Mouse (Mus musculus): Measurements from ENCODE around the gene Klk8.
A peak's percentile ranks its signal among the peaks of the same experiment; 100 is the strongest.

The Klk8 gene

DNA sequence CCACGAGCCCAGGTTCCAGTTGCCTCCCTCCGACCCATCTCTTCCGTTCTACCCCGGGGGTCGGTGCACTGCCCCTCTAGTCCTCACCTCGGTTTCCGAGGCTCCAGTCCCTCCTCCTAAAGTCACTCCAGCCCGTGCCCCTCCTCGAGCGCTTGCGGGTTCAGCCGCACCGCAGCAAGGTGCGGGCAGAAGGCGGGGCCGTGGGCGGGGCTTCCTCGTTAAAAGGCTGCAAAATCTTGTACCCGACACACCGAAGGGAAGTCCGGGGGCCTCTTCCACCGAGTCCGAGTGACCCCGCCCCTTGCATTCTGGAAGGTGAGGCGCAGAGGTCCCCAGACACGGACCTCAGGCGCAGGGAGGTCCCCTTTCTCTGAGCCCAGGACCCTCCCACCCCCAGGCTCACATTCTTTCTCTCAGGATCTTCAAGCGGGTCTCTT lies at the start of gene Klk8:
Gene Klk8, plus strand, starts transcription at position 245 of the 437 bp plus-strand sequence.
- no peak for DNase-seq

- no peak for DNase-seq
These were observed 49.6 kb upstream of the Klk8 start for GRCm38 (mm10) chr7:43747788-43748187.

- no peak for DNase-seq
These were observed 44.6 kb upstream of the Klk8 start for GRCm38 (mm10) chr7:43752806-43753205.

DNA sequence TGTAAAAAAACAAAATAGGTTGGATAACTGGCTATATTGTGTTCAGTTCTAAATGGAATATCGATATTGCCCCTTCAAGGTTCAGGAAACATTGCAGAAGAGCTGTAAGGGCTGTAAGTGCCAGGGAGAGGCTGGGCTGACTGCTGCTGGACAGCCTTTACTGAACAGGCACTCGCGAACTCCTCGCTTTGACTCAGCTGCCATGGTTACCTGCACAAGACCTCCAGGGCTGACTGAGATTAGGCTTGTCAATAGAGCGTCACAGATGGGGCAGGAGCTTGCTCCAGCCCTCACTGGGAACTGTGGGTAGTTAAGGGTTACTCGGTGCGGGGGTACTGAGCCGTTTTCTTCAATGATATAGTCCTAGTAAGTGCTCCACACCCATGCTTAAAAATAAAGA lies 30.9 kb upstream of the Klk8 start:
- DNase-seq, result no peak

- no peak for DNase-seq
These were observed 28.8 kb upstream of the Klk8 start, which contains the start of gene Klk12 for GRCm38 (mm10) chr7:43768597-43768996. TSS of gene Klk12 (plus strand) at chr7:43768897.

- DNase-seq, result no peak
These were observed 27.7 kb upstream of the Klk8 start for GRCm38 (mm10) chr7:43769636-43770035.

- no peak for DNase-seq
These were observed 26.7 kb upstream of the Klk8 start for GRCm38 (mm10) chr7:43770701-43771100.

GRCm38 (mm10) chr7:43771916-43772315 lies 25.5 kb upstream of the Klk8 start:
- no peak for DNase-seq

GRCm38 (mm10) chr7:43772901-43773300 lies 24.5 kb upstream of the Klk8 start:
- DNase-seq, result no peak

DNA sequence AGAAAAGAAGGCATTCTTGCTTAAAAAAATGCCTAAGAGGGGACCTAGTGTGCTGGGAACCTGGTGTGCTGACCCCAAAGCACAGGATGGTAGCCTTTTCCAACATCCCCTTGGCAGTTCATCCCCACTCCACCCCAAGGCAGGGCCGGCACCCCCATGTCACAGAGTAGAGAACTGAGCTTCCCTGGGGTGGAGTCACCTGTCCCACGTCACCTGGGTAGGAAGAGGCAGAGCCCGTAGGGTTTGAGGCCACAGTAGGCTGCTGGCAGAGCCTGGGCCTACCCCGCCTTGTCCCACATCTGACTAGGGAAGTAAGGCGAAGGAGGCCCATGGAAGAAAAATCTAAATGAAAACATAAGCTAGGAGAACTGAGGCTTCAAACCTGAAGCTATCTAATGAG lies 23.0 kb upstream of the Klk8 start, which contains the start of gene Klk11:
Gene Klk11, plus strand, starts transcription at position 241 of the 400 bp plus-strand sequence.
- DNase-seq, result no peak

- no peak for DNase-seq
These were observed 22.6 kb upstream of the Klk8 start for GRCm38 (mm10) chr7:43774802-43775201.

GRCm38 (mm10) chr7:43775311-43776057 lies 21.9 kb upstream of the Klk8 start:
- DNase-seq, result no peak

DNA sequence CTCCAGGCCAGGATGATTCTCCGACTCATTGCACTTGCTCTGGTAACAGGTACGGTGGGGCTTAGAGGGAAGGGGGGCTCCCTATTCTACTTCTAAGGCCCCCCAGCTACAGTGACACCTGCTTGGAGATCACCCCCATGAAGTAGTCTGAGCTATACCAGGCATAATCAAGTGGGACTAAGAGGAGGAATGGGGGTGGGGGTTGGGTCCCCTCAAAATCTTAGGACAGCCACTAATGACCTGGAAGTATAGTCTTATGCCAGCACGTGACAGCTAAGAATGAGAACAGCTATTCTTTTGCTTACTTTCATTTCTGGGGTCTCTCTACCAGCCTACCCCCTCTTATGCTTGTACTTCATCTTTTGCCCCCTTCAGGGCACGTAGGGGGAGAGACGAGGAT lies 20.9 kb upstream of the Klk8 start:
- DNase-seq, result no peak

DNA sequence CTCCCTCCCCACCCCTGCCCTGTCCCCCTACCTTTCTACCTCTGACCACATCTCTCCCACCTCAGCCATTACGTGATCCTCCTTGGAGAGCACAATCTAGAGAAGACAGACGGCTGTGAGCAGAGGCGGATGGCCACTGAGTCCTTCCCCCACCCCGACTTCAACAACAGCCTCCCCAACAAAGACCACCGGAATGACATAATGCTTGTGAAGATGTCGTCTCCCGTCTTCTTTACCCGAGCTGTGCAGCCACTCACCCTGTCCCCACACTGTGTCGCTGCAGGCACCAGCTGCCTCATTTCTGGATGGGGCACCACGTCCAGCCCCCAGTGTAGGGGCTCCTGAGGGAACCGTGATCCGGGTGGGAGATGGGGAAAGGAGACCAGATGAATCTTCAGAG lies 20.0 kb upstream of the Klk8 start:
- no peak for DNase-seq

GRCm38 (mm10) chr7:43778176-43778970 lies 19.0 kb upstream of the Klk8 start:
- DNase-seq, result no peak

DNA sequence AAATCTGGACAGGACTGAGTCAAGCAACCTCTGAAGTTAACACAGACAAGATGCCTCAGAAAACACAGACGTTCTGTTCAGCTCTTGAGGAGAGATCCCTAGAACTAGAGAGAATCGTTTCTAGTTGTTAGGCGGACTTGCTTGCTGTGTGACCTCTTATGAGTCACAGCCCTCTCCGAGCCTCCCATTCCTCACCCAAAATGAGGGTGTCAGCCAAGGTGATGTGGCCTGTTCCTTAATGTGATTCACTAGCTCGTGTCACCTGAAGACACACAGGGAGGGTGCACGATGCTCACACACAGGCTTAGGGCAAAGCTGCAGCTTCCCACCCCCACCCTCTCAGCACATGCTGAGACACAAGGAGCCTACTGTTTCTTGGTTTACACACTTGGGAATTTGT lies 17.1 kb upstream of the Klk8 start:
- no peak for DNase-seq

- no peak for DNase-seq
These were observed 16.6 kb upstream of the Klk8 start, which contains the start of gene Klk10 for GRCm38 (mm10) chr7:43780746-43781145. TSS of gene Klk10 (plus strand) at chr7:43781035.

- DNase-seq, result no peak
These were observed 15.8 kb upstream of the Klk8 start for GRCm38 (mm10) chr7:43781541-43781940.

DNA sequence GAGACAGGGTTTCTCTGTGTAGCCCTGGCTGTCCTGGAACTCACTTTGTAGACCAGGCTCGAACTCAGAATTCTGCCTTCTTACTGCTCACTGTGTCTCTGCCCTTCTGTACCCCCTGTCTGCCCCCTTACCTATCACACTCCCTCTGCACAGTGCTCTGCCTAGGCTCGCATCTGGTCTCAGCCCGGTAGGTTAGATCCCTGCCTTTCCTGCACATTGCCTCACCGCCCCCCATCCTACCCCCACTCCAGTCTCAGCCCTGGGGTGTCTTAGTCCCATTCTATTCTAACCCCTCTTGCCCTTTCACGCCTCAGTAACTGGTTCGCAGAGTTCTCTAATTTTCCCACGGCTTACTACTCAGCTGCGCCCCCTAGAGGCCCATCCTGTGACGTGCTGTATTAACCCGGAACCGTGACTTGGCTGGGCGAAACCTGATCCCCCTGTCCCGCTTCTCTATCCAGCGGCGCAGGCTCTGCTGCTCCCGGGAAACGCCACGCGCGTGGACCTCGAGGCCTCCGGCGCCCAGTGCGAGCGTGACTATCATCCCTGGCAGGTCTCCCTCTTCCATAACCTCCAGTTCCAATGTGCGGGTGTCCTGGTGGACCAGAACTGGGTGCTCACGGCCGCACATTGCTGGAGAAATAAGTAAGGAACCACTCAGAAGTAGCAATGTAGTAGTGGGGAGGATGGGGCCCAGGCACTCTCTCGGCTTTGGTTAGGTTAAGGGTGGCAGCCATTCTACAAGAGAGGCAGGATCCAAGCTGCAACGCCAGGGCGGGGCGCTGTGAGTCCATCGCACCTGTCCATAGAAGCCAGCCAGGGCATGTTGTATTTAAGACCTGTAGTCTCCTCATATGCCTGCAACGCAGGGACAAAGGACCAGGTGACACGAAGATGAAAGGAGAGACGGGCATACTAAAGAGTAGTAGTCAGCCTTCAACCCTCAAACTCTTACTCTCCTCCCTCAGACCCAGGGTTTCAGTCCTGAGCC lies 14.8 kb upstream of the Klk8 start:
- peak; percentile 16 for DNase-seq

DNA sequence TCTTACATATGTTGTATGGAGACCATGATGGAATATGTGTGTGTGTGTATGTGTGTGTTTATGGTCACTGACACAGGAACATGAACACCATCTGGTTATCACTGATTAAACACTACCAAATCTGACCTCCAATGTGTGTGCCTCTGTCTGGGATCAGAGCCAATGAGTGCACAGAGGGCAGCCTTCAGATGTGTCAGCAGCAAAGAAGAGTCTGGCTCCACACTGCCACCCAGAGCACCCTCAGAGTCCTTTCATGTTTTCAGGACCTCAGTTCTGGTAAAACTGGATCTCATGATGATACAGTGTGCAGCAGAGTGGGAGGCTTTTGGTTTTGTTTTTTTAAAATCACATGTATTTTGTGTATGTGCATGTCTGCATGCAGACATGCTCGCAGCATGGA lies 12.1 kb upstream of the Klk8 start:
- no peak for DNase-seq

- no peak for DNase-seq
These were observed 9.3 kb upstream of the Klk8 start for GRCm38 (mm10) chr7:43788096-43788495.

DNA sequence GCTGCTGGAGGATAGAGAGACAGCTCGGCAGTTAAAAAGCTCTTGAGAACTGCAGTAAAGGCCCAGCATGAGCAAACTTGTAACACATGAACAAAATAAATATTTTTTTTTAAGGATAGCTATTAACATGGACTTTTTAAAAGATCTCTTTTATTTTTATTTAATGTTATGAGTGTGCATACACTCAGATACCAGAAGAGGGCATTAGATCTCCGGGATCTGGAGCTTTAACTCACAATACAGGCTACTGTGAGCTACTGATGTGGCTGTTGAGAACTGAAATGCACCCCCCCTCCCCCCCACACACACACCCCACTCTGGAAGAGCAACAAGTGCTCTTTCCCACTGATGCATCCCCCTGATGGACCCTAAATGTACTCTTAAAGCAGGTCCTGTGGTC lies 8.1 kb upstream of the Klk8 start:
- no peak for DNase-seq

DNA sequence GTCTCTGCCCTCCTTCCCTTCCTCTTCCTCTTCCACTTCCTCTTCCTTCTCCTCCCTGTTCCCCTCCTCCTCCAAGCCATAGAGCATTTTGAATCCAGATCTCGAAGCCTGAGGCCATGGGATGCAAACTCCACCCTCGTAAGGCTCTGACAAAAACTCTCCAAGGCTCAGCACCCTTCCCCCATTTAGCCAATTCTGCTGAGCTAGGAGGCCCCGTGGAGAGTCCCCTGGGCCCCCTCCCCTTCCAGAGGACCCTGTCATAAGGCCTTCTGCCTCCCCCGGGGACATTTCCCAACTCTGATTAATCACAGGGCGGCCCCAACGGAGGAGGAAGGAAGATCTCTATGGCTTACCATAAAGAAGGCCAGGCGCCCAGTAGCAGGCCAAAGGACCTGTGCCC lies 5.8 kb upstream of the Klk8 start, which contains the start of gene Klk9:
Gene Klk9, plus strand, starts transcription at position 301 of the 400 bp plus-strand sequence.
- DNase-seq, result no peak

Data from cerebellum, adult 9-11 months (tissue).